9 mouse cellular contexts compared by ENCODE assay signal in the genomic region with DNA sequence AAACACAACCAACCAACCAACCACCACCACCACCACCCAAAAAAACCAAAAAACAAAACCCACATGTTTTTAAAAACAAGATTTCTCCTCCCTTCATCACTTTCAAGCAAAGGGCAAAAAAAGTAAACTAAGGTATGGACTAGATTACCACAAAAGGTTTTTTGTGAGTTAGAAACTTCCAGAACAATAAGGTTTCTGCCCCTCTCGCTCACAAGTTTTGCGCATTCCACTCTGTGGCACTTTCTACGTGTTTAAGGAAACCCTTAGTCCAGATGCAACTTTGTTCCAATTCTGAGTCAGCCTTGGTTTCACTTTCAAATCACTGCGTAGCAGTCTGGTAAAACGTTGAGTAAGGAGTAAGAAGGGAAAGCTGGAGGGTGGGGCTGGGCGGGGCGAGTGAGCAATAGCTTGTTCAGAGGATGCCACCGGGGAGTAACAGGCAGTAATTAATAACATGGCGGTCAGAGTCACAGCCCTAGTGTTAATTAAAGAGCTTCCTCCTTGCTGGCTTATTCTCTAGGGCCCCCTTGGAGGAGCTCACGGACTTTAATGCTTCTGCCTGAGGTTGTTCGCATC. TPM values are rescaled to one million over a fixed set of nuclear protein-coding genes. Genes with fewer than 3 reads are reported as not detected.
DNase-seq lines count a peak whose midpoint lies in the region; ATAC-seq and TF ChIP-seq lines count a peak whose summit lies in the region.
"Had no signal": no experiment of that assay in that cellular context is flagged by ENCODE, and none has a peak within 500 bp of the region (broad histone marks: within the 10 kb centered on the region; RNA-seq: fewer than 3 reads in every experiment).

No protein-coding gene starts in this region.

- peak overlapping the region; percentile 45 for H3ac ChIP-seq in C2C12 (ENCODE audit: control insufficient read depth, insufficient read length, low read depth)

- H3K4me2 ChIP-seq in midbrain, embryonic 16.5 days (ENCODE audit: low read length) = no peak overlapping the region

- peak; percentile 70 for ATAC-seq in monocyte, adult 5-6 weeks (replicated peaks; ENCODE audit: insufficient number of reproducible peaks, low FRiP score, low TSS enrichment, poor library complexity, severe bottlenecking)
- no peak for ATAC-seq in erythroblast, adult 5-6 weeks (replicated peaks; ENCODE audit: low FRiP score, poor library complexity, severe bottlenecking)
- no peak for ATAC-seq in midbrain, embryonic 16.5 days

- intact Hi-C loops in gastrocnemius, adult 2 months (cut with DNase I) = no loop called here

- peak overlapping the region; percentile 87 for H3K27ac ChIP-seq in gastrocnemius, adult 2 months
- peak overlapping the region; percentile 86 for H3K27ac ChIP-seq in brown adipose tissue, adult 24 weeks (replicated peaks; ENCODE audit: low read depth, low read length)
- no peak overlapping the region for H3K27ac ChIP-seq in midbrain, embryonic 16.5 days (ENCODE audit: low read length)
- H3K27ac ChIP-seq: liver, embryonic 14.5 days had no signal

- TF ChIP-seq CTCF in gastrocnemius, adult 2 months (IDR thresholded peaks at IDR 0.05) = no peak
- no peak for TF ChIP-seq CTCF in C2C12 (IDR thresholded peaks at IDR 0.05; ENCODE audit: control insufficient read depth, insufficient read depth, insufficient read length)

- peak overlapping the region; percentile 72 for H3K4me3 ChIP-seq in gastrocnemius, adult 2 months
- H3K4me3 ChIP-seq in C2C12 (ENCODE audit: insufficient read depth, poor library complexity, severe bottlenecking) = peak overlapping the region; percentile 16
- peak overlapping the region; percentile 58 for H3K4me3 ChIP-seq in brown adipose tissue, adult 24 weeks (ENCODE audit: insufficient read depth, low read depth, low read length)
- H3K4me3 ChIP-seq in midbrain, embryonic 16.5 days (ENCODE audit: low read depth, low read length) = no peak overlapping the region

- H3K79me2 ChIP-seq in C2C12 (ENCODE audit: control insufficient read depth, insufficient read depth) = no peaks in the 10 kb centered on the region

- H3K9me3 ChIP-seq in midbrain, embryonic 16.5 days (replicated peaks; ENCODE audit: control insufficient read depth, low read length, poor library complexity, severe bottlenecking) = no peaks in the 10 kb centered on the region

- H3K79me3 ChIP-seq in C2C12 (ENCODE audit: low read depth) = no peaks in the 10 kb centered on the region

- peak; percentile 57 for DNase-seq in gastrocnemius, adult 2 months
- DNase-seq in gastrocnemius, postnatal 4 days (ENCODE audit: low spot score in 2 of 2) = no peak
- DNase-seq in kidney, adult 9 months = peak; percentile 69

- WGBS in midbrain, embryonic 16.5 days = 64% methylated on average over 11 of the region's 11 CpGs

- peaks cover 3% of the 10 kb centered on the region; the same call in 1 of the 2 replicates for H3K4me1 ChIP-seq in brown adipose tissue, adult 24 weeks (ENCODE audit: control insufficient read depth, insufficient read depth, insufficient read length, low read length)
- no peaks in the 10 kb centered on the region for H3K4me1 ChIP-seq in midbrain, embryonic 16.5 days (ENCODE audit: control insufficient read depth, insufficient read depth, low read length)

- H3K9ac ChIP-seq in midbrain, embryonic 16.5 days (ENCODE audit: low read depth, low read length) = no peak overlapping the region
- H3K9ac ChIP-seq: liver, embryonic 14.5 days had no signal

- no peaks in the 10 kb centered on the region for H3K36me3 ChIP-seq in C2C12 (ENCODE audit: control insufficient read depth, insufficient read depth)
- no peaks in the 10 kb centered on the region for H3K36me3 ChIP-seq in midbrain, embryonic 16.5 days (ENCODE audit: control insufficient read depth, insufficient read depth, low read length)

- no peaks in the 10 kb centered on the region for H3K27me3 ChIP-seq in C2C12 (ENCODE audit: control insufficient read depth, insufficient read depth, insufficient read length)
- H3K27me3 ChIP-seq in midbrain, embryonic 16.5 days (ENCODE audit: control insufficient read depth, insufficient read depth, low read depth, low read length) = no peaks in the 10 kb centered on the region

TF ChIP-seq in C2C12, 6 proteins besides CTCF, POLR2A, EP300 and RAD21:
- TF ChIP-seq MAX (IDR thresholded peaks at IDR 0.05) = peak; percentile 30
- TF ChIP-seq FOSL1 (IDR thresholded peaks at IDR 0.05; ENCODE audit: insufficient read depth, low read length, poor library complexity, severe bottlenecking) = no peak

RNA-seq across cellular contexts. Expression of gene Smg1, which starts 34.0 kb away (rescaled TPM):
- total RNA-seq in gastrocnemius, adult 2 months (2021) = 10 to 100 TPM; 31.1 to 32.6 TPM
- total RNA-seq in gastrocnemius, postnatal 4 days (2021) = 10 to 100 TPM; 48.3 to 52.7 TPM
- 9.3 TPM for polyA plus RNA-seq in C2C12 (2012; fragmentation: generic; extraction: Trizol)
- 7.3 and 14.5 TPM in 2 replicates for polyA plus RNA-seq in brown adipose tissue, adult 24 weeks (2012; ENCODE audit: insufficient read depth, insufficient read length, missing spikeins)
- 80.6 to 144 TPM (median 86.0 TPM) in 3 replicates for total RNA-seq in monocyte, adult 5-6 weeks (2017)
- 11.1 and 26.3 TPM in 2 replicates for total RNA-seq in erythroblast, adult 5-6 weeks (2015; ENCODE audit: low replicate concordance)
- total RNA-seq in erythroblast, adult 5-6 weeks (2017; ENCODE audit: low replicate concordance) = 14.5 and 16.7 TPM in 2 replicates
- polyA plus RNA-seq in midbrain, embryonic 16.5 days (2015; fragmentation: Nextera tagmentation; extraction: Ambion mirVana) = 16.0 and 19.3 TPM in 2 replicates

Comparison
In these comparisons a context has a peak if more than half of its experiments do, and no peak if none do; other contexts are left out.
1. DNase-seq: peak in gastrocnemius, adult 2 months (single experiment) and kidney, adult 9 months (single experiment); none in gastrocnemius, postnatal 4 days (0 of 2).